Mouse (Mus musculus) layer of hippocampus, postnatal 10 days (tissue): ENCODE data around the gene Clns1a. TPM values are rescaled to one million over a fixed set of nuclear protein-coding genes. Genes with fewer than 3 reads are reported as not detected.

ENCODE experiments used
- DNase-seq, 2 experiments: peaks; one replicate each; pipeline ENCODE4 v3.0.0; 2021; ENCODE audit warnings: low spot score in 2 of 2
- total RNA-seq, 2 experiments: library from RNA; stranded (reverse); gene quantifications; 2 replicates each; pipeline ENCODE4 v1.2.3; 2021

Clns1a gene
- total RNA-seq, 2 experiments from 2014 or later = 68.7 to 74.9 TPM

DNA sequence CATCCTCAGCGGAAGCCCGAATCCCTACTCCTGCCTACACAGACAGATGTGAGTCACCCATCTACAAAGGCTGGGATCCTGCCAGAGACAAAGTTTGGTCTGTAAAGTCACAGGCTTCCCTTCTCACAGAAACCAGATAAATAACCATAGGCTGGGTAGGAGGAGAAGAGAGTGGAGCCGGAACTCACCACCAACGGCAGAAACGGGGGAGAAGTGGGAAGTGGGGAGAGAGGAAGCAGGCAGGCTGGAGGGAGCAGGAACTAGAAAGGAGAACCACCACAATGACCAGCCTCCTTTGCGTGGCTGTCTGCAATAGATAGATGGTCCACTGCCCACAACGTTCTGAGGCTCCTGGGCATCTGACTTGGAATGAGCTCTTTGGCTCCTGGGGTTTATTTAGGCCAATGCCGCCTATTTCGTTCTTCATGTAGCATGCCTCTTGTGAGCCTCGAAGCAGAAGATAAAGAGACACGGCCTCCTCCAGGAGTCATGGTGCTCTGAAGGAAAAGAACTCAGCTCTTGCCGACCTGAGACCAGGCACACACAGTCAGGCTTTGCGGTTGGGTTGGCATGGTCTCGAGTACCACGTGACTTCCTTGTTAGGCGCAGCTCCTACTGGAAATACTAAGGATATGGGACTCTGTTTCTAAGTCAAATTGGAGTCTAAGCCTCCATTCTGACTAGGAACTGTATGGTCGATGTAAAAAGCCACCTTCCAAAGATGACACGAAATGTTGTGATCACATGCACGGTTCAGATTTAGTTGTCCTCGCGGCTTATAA lies 68.9 kb downstream of the Clns1a start:
- DNase-seq = no peak

DNA sequence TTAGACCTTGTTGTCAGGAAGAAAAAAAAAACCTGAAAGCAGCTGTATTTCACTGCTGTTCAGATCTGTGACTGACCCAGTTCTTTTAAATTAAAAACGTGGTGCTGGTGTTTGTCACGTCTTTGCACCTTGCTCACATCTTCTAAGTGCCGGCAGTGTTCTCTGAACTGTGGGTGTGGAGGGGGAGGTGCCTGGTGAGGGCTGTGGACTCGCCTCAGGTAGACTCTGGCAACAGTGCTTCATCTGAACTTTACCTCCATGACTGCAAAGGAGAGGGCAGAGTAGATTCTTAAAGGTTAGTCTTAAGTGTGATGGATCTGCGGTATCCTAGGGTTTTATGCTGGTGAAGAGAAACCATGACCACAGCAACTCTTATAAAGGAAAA lies 69.5 kb downstream of the Clns1a start:
- DNase-seq = no peak

DNA sequence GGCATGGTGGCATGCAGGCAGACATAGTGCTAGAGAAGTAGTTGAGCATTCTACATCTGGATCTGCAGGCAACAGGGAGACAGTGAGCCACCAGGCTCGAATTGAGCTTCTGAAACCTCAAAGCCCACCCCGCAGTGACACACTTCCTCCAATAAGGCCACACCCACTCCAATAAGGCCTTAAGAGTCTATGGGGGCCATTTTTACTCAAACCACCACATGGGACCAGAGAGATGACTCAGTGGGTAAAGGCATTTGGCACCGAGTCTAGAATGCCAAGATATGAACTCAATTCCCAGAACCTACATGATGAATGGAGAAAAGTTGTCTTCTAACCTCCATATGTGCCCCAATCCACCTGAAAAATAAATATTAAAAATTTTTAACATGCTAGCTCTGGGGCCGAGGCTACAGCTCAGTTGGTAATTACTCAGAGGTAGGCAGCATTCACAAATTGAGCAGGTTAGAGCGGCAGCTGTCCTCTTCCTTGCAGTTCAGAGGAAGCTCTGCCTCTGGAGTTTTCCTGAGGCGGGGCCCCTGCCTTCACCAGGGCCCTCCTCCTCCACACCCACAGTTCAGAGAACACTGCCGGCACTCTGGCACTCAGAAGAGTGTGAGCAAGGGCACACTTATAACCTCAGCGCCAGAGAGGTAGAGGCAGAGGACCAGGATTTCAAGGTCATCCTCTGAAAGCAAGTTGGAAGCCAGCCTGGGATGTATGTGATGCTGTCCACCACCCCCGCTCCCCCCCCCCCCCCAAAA lies 70.2 kb downstream of the Clns1a start:
- no peak for DNase-seq

DNA sequence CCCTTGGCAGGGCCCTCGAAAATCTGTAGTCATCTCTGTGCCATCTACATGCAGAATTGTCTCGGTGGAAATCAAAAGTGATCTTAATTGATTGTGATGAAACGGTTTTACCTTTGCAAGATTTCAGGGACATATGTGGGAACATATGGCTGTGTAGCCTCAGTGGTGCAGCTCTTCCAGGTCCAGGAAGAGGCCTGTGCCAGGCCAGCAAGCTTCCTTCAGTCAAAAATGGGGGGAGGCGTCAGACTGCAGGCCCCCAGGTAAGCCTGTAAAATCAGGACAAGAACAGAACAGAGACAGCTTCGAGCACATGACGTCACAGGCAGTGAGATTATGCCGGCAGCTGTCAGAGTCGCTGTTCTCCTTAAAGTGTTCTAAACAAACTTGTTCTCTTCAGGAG lies 71.4 kb downstream of the Clns1a start:
- peak in 1 of 2 experiments; percentile 12 for DNase-seq

DNA sequence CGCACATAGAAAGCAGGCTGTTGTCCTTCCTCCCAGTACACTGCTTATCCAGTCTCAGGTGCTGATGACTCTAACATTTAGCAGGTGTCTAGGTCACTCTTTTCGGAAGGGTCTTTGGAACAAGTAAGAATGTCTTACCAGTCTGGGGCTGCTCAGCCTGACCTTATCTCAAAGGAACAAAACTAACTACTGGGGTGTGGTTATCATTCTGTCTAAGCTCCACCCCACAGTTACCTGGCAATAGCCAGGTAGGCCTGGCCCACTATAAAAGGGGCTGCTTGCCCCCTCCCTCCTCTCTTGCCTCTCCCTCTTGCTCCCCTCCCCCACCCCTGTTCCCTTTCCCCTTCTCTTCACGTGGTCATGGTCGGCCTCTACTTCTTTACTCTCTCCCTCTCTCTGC lies 72.6 kb downstream of the Clns1a start:
- no peak for DNase-seq

Other genes with a start within 250 kb of the Clns1a start
- gene Kctd14, start 245.3 kb upstream of the Clns1a start, total RNA-seq = 1 to 10 TPM; 2.1 to 3.1 TPM
- 10 to 100 TPM; 27.5 to 30.1 TPM for gene Ints4, start 215.7 kb upstream of the Clns1a start, total RNA-seq
- gene Aamdc, start 117.1 kb upstream of the Clns1a start, total RNA-seq = 10 to 100 TPM; 40.2 to 42.0 TPM
- gene Rsf1, start 116.7 kb upstream of the Clns1a start, total RNA-seq = 10 to 100 TPM; 42.3 to 45.4 TPM
- 10 to 100 TPM; 39.7 to 39.9 TPM for gene Aqp11, start 41.7 kb downstream of the Clns1a start, total RNA-seq
- gene Pak1, start 91.9 kb downstream of the Clns1a start, total RNA-seq = 100 to 1,000 TPM; 153 to 175 TPM
- gene Gdpd4, start 223.3 kb downstream of the Clns1a start, total RNA-seq = not detected